Mouse (Mus musculus): ENCODE data around the gene Creb5. TPM values are rescaled to one million over a fixed set of nuclear protein-coding genes. Genes with fewer than 3 reads are reported as not detected.
A peak's percentile ranks its signal among the peaks of the same experiment; 100 is the strongest.

Gene Creb5
- polyA plus RNA-seq, 1 experiment from 2014 or later: 14.8 TPM

DNA sequence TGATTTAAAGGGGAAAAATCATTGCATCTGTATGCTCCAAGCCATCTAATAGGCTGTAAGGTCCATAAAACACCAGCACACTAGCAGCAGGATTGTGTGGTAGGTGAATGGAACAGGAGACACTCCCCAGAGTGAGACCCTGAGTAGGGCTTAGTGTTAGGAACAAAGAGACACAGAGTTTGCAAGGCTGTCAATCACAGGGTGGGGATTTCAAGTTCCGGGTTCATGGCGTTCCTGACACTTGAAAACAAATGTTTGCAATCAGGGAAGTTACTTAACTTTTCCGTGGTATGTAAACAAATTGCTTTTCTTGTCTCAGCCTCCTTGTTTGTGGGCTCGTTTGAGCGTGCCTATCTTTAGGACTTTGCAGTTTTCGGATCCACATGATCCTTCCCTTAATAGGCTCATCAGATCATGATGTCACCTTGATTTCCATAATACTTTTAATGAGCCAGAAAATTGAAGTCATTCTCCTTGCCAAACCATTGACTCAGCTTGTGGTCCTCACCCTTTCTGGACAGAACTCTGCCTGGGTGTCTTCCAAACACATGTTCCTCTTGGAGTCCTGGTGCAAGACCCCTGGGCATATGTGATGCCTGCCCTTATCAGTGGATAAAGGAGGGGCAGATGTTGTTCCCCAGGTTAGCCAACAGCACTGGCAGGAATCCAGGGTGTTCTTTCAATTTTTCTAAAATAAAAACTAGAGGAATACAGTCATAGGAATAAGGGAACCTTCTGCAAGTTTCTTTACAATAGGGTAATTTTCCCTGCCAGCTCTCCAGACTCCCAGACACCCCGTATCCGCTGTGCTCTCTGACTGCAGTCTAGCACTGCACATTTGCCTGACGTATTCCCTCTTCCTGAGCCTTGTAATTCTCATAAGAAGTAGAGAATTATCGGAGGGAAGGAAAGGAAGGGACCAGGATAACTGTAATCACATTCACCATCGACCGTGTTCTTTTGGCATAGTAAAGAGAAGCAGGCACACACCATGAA lies 175.0 kb downstream of the Creb5 start:
- H3K27ac ChIP-seq (ENCODE audit: low read length): 0 out of 2 replicates have a peak overlapping the region, but pooled peaks have one; percentile 6
- H3K4me1 ChIP-seq (replicated peaks; ENCODE audit: control insufficient read depth, insufficient read depth, low read length): peaks cover 11% of the 10 kb centered on the region
- 29% methylated on average over 12 of the region's 12 CpGs for WGBS
- peak; percentile 72 for ATAC-seq
- H3K27me3 ChIP-seq (replicated peaks; ENCODE audit: control insufficient read depth, insufficient read depth, low read length): no peaks in the 10 kb centered on the region
- 0 out of 2 replicates have a peak overlapping the region, but pooled peaks have one; percentile 17 for H3K4me2 ChIP-seq (ENCODE audit: low read length)
- H3K9me3 ChIP-seq (ENCODE audit: control insufficient read depth, low read length): no peaks in the 10 kb centered on the region
- H3K36me3 ChIP-seq (ENCODE audit: control insufficient read depth, insufficient read depth): no peaks in the 10 kb centered on the region
- H3K4me3 ChIP-seq (replicated peaks; ENCODE audit: low read length): no peak overlapping the region
- no peak overlapping the region for H3K9ac ChIP-seq (replicated peaks; ENCODE audit: low read depth, low read length)

DNA sequence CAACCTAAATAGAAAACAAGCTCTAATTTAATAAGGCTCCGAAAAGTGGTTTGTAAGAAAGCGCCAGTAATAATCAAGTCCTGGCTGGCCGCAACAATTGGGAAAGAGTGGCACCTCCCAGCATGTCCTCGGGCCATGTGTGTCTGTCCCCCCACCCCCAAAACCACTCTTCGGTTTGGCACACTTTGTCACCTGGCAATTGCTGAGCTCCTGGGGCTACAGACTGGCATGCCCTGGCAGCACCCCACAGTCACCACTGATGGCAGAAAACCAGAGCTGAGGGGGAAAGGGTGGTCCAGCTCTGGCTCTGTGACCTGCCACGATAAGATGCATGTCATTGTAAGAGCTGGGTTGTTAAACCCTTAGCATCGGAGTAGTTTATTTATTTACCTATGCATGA lies 175.7 kb downstream of the Creb5 start:
- ATAC-seq: peak; percentile 67
- peaks cover 11% of the 10 kb centered on the region for H3K4me1 ChIP-seq (replicated peaks; ENCODE audit: control insufficient read depth, insufficient read depth, low read length)
- H3K9ac ChIP-seq (replicated peaks; ENCODE audit: low read depth, low read length): no peak overlapping the region
- H3K36me3 ChIP-seq (ENCODE audit: control insufficient read depth, insufficient read depth): no peaks in the 10 kb centered on the region
- no peak overlapping the region for H3K4me3 ChIP-seq (replicated peaks; ENCODE audit: low read length)
- H3K27ac ChIP-seq (ENCODE audit: low read length): no peak overlapping the region
- no peaks in the 10 kb centered on the region for H3K27me3 ChIP-seq (replicated peaks; ENCODE audit: control insufficient read depth, insufficient read depth, low read length)
- 0 out of 2 replicates have a peak overlapping the region, but pooled peaks have one; percentile 17 for H3K4me2 ChIP-seq (ENCODE audit: low read length)
- H3K9me3 ChIP-seq (ENCODE audit: control insufficient read depth, low read length): no peaks in the 10 kb centered on the region
- WGBS: 37% methylated on average over 7 of the region's 7 CpGs

DNA sequence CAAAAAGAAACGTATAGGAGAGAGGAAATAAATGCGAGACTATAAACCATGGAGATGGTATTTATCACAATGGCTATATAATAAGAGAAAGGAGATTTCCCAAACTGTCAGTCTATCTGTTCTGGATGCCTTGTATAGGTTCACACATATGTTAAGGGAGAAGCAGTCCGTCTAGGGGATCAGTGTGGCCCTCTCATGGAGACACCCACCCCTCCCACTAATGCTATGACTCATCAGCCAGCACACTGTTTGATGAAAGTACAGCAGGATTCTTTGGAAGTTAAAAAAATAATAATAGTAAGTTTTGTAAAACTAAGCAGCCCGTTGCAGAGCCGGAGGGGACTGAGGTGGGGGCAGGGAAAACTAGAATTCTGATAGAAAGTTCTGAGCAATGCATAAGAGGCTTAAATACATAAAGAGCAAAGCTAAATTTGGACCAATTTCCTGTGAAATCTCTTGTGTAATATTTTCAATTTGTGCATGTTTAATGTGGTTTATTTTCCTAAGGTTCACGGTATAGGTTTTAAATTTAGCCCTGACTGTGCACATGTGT lies 176.3 kb downstream of the Creb5 start:
- no peaks in the 10 kb centered on the region for H3K36me3 ChIP-seq (ENCODE audit: control insufficient read depth, insufficient read depth)
- H3K9me3 ChIP-seq (ENCODE audit: control insufficient read depth, low read length): no peaks in the 10 kb centered on the region
- peaks cover 11% of the 10 kb centered on the region for H3K4me1 ChIP-seq (replicated peaks; ENCODE audit: control insufficient read depth, insufficient read depth, low read length)
- H3K4me2 ChIP-seq (ENCODE audit: low read length): no peak overlapping the region
- H3K4me3 ChIP-seq (replicated peaks; ENCODE audit: low read length): no peak overlapping the region
- H3K27ac ChIP-seq (ENCODE audit: low read length): no peak overlapping the region
- 66% methylated on average over 6 of the region's 6 CpGs for WGBS
- no peak for ATAC-seq
- no peak overlapping the region for H3K9ac ChIP-seq (replicated peaks; ENCODE audit: low read depth, low read length)
- H3K27me3 ChIP-seq (replicated peaks; ENCODE audit: control insufficient read depth, insufficient read depth, low read length): no peaks in the 10 kb centered on the region

DNA sequence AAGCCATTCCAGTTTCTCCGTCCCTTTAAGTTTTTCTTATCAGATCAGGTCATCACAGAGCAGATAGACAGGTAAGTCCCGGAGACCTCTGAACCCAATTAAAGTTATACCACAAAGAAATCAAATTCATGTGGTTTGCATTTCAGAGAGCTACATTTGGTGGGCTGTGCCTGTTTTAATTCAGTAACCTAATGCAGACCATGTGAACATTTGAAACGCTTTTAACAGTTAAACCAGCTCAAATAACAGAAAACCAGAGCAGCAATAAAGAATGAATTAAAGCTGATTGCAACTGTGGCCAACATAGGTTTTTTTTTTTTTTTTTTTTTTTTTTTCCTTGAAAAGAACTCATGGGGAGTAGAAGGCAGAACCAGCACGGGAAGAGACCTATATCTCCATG lies 182.1 kb downstream of the Creb5 start:
- H3K27ac ChIP-seq (ENCODE audit: low read length): no peak overlapping the region
- H3K27me3 ChIP-seq (replicated peaks; ENCODE audit: control insufficient read depth, insufficient read depth, low read length): no peaks in the 10 kb centered on the region
- no peak overlapping the region for H3K9ac ChIP-seq (replicated peaks; ENCODE audit: low read depth, low read length)
- no peaks in the 10 kb centered on the region for H3K36me3 ChIP-seq (ENCODE audit: control insufficient read depth, insufficient read depth)
- no peak overlapping the region for H3K4me2 ChIP-seq (ENCODE audit: low read length)
- WGBS: 78% methylated on average over 4 of the region's 4 CpGs
- H3K4me1 ChIP-seq (replicated peaks; ENCODE audit: control insufficient read depth, insufficient read depth, low read length): peaks cover 6% of the 10 kb centered on the region
- no peak overlapping the region for H3K4me3 ChIP-seq (replicated peaks; ENCODE audit: low read length)
- H3K9me3 ChIP-seq (ENCODE audit: control insufficient read depth, low read length): no peaks in the 10 kb centered on the region
- ATAC-seq: no peak

GRCm38 (mm10) chr6:53469703-53470102 lies 182.6 kb downstream of the Creb5 start:
- H3K4me3 ChIP-seq (replicated peaks; ENCODE audit: low read length): no peak overlapping the region
- H3K4me1 ChIP-seq (replicated peaks; ENCODE audit: control insufficient read depth, insufficient read depth, low read length): peaks cover 6% of the 10 kb centered on the region
- 93% methylated on average over 2 of the region's 2 CpGs for WGBS
- no peaks in the 10 kb centered on the region for H3K36me3 ChIP-seq (ENCODE audit: control insufficient read depth, insufficient read depth)
- no peaks in the 10 kb centered on the region for H3K9me3 ChIP-seq (ENCODE audit: control insufficient read depth, low read length)
- no peak overlapping the region for H3K27ac ChIP-seq (ENCODE audit: low read length)
- H3K9ac ChIP-seq (replicated peaks; ENCODE audit: low read depth, low read length): no peak overlapping the region
- no peak overlapping the region for H3K4me2 ChIP-seq (ENCODE audit: low read length)
- no peaks in the 10 kb centered on the region for H3K27me3 ChIP-seq (replicated peaks; ENCODE audit: control insufficient read depth, insufficient read depth, low read length)
- no peak for ATAC-seq

GRCm38 (mm10) chr6:53470559-53470958 lies 183.5 kb downstream of the Creb5 start:
- Histone ChIP-seq H3K9ac (replicated peaks; ENCODE audit: low read depth, low read length) (no peak overlapping the region), H3K27me3 (replicated peaks; ENCODE audit: control insufficient read depth, insufficient read depth, low read length) (no peaks in the 10 kb centered on the region), H3K36me3 (ENCODE audit: control insufficient read depth, insufficient read depth) (no peaks in the 10 kb centered on the region), H3K27ac (ENCODE audit: low read length) (no peak overlapping the region), H3K4me1 (replicated peaks; ENCODE audit: control insufficient read depth, insufficient read depth, low read length) (peaks cover 6% of the 10 kb centered on the region), H3K4me2 (ENCODE audit: low read length) (no peak overlapping the region), H3K4me3 (replicated peaks; ENCODE audit: low read length) (no peak overlapping the region), H3K9me3 (ENCODE audit: control insufficient read depth, low read length) (no peaks in the 10 kb centered on the region)
- WGBS: 32% methylated on average over 8 of the region's 8 CpGs
- ATAC-seq: 0 out of 2 replicates have a peak, but pooled peaks have one; percentile 33

- peaks cover 6% of the 10 kb centered on the region for H3K4me1 ChIP-seq (replicated peaks; ENCODE audit: control insufficient read depth, insufficient read depth, low read length)
- H3K36me3 ChIP-seq (ENCODE audit: control insufficient read depth, insufficient read depth): no peaks in the 10 kb centered on the region
- H3K9ac ChIP-seq (replicated peaks; ENCODE audit: low read depth, low read length): no peak overlapping the region
- H3K27ac ChIP-seq (ENCODE audit: low read length): no peak overlapping the region
- ATAC-seq: no peak
- H3K27me3 ChIP-seq (replicated peaks; ENCODE audit: control insufficient read depth, insufficient read depth, low read length): no peaks in the 10 kb centered on the region
- no peak overlapping the region for H3K4me3 ChIP-seq (replicated peaks; ENCODE audit: low read length)
- 69% methylated on average over 9 of the region's 9 CpGs for WGBS
- no peaks in the 10 kb centered on the region for H3K9me3 ChIP-seq (ENCODE audit: control insufficient read depth, low read length)
- no peak overlapping the region for H3K4me2 ChIP-seq (ENCODE audit: low read length)
Observed at GRCm38 (mm10) chr6:53470999-53471591, 184.0 kb downstream of the Creb5 start.

DNA sequence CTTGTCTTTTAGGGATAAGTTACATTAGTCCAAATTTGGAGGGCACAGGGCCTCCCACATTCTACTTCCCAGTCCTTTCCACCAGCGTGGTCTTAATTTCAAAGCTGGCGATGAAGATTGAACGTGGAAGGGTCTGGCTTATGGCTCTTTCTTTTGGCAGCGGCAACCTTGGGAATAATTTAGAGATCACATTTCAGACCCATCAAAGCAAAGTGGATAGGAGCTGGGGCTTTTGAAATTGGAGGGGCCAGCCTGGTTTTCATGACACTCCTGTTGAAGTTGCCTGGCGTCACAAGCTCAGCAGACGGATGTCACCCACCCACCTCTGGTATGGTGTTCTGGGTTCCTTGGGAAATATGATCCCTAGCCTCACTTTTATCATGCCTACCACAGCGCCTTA lies 185.7 kb downstream of the Creb5 start:
- peaks cover 6% of the 10 kb centered on the region for H3K4me1 ChIP-seq (replicated peaks; ENCODE audit: control insufficient read depth, insufficient read depth, low read length)
- H3K4me2 ChIP-seq (ENCODE audit: low read length): no peak overlapping the region
- WGBS: 85% methylated on average over 7 of the region's 7 CpGs
- H3K4me3 ChIP-seq (replicated peaks; ENCODE audit: low read length): no peak overlapping the region
- H3K36me3 ChIP-seq (ENCODE audit: control insufficient read depth, insufficient read depth): no peaks in the 10 kb centered on the region
- no peak overlapping the region for H3K9ac ChIP-seq (replicated peaks; ENCODE audit: low read depth, low read length)
- H3K27me3 ChIP-seq (replicated peaks; ENCODE audit: control insufficient read depth, insufficient read depth, low read length): no peaks in the 10 kb centered on the region
- no peak overlapping the region for H3K27ac ChIP-seq (ENCODE audit: low read length)
- H3K9me3 ChIP-seq (ENCODE audit: control insufficient read depth, low read length): no peaks in the 10 kb centered on the region
- no peak for ATAC-seq

GRCm38 (mm10) chr6:53477501-53477900 lies 190.4 kb downstream of the Creb5 start:
- no peak for ATAC-seq
- no peak overlapping the region for H3K9ac ChIP-seq (replicated peaks; ENCODE audit: low read depth, low read length)
- H3K27me3 ChIP-seq (replicated peaks; ENCODE audit: control insufficient read depth, insufficient read depth, low read length): no peaks in the 10 kb centered on the region
- no peaks in the 10 kb centered on the region for H3K36me3 ChIP-seq (ENCODE audit: control insufficient read depth, insufficient read depth)
- H3K4me3 ChIP-seq (replicated peaks; ENCODE audit: low read length): no peak overlapping the region
- H3K4me1 ChIP-seq (replicated peaks; ENCODE audit: control insufficient read depth, insufficient read depth, low read length): no peaks in the 10 kb centered on the region
- no peak overlapping the region for H3K27ac ChIP-seq (ENCODE audit: low read length)
- WGBS: 91% methylated on average over 5 of the region's 5 CpGs
- H3K9me3 ChIP-seq (ENCODE audit: control insufficient read depth, low read length): no peaks in the 10 kb centered on the region
- H3K4me2 ChIP-seq (ENCODE audit: low read length): no peak overlapping the region

All from forebrain, embryonic 16.5 days (tissue).